Mouse (Mus musculus) monocyte, adult 2 months (primary cell): Measurements from ENCODE around the gene Pam.
"Not testable (repeated sequence)": the region's sequence is repeated elsewhere in the genome, so short reads cannot be mapped to it uniquely, and the experiment has no call there.

Source experiments
- DNase-seq, 2 experiments: peaks; one replicate each; pipeline ENCODE4 v3.0.0; 2022; ENCODE audit warnings: low spot score in 2 of 2, low read depth in 1 of 2

The Pam gene

DNA sequence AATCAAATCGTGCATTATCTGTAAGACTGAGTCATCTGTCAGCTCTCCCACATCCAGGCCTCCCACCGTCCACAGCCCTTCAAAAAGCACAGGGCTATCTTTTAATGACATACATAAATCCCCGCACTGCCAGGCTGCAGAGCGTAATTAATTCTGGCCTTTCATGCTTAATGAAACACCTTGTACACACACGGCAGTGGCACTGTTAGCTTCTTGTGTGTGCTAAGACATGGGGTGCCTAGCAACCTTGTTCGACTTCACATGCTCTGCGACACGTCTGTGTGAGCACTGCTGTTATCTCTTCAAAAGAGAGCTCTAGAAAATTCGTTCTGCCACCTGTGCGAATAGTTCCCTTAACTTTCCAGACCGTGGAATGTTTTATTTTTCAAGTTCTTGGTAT is 120.5 kb downstream of the Pam start:
- DNase-seq: no peak

DNA sequence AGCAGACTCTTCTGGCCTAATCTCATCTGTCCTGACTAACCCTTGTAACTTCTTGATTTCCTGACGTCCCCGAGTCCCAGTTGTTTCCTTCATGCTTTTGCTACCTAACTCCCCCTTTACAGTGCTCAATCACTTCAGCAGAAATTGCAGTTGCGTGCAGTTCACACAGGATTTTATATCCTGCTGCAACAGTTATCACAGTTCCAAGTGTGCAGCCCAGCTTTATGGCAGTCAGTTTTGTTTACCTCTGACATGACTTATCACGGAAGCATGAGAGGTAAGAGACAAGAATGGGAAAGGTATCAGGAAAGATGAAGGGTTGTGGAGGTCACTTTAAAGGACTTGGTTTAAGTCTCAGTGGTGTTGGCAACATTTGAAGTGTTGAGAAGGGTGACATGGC is 125.7 kb downstream of the Pam start:
- no peak for DNase-seq

DNA sequence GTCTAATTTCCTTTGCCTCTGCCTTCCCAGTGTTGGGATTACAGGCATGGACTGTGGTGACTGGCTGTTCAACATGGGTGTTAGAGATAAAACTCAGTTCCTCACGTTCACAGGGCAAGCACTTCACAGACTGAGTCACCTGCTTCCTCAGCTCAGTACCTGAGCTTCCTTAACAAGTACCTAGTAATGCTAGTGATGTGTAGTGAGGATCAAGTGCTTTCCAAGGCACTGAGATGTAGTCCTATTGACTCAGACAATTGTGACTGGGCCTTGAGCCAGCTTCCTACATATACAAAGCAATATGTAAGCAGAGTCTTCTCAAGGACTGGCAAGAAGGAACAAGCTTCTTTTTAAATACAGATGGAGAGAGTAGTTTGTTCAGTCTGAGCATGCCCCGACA is 131.7 kb downstream of the Pam start:
- no peak for DNase-seq

DNA sequence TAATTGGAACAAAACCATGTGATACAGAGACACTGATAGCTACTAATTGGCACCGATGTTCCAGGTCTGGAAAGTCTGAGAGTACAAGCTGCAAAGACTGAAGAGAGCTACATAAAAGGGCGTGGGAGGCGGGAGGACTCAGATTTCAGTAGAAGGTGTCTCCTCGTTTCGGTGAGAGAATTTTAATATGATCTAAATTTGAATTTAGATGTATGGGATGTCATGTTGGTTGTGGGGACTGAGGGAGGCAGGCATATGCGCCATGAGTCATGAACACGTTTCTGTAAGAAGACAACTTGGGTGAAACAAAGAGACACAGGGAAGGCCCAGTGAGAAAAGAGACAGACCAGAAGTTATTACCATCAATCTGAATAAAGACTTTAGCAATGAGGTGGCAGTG is 133.3 kb downstream of the Pam start:
- no peak for DNase-seq

DNA sequence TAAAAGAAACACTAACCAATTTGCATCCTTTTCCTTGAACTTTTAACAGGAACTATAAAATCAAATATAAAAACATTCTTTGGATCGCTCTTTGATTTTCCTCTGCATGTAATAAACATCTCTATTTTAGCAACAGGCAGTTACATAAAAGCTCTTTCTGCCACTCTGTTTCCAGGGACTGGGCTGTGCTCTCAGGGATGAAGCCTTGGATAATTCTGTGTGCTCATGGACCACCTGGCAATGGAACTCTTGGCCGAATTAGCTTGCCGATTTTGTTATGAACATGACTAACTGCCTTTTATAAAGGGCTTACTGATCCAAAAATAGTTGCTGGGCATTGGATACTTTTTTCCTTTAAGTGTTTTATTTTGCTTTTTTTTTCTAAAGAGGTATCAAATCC is 134.8 kb downstream of the Pam start:
- DNase-seq: no peak

DNA sequence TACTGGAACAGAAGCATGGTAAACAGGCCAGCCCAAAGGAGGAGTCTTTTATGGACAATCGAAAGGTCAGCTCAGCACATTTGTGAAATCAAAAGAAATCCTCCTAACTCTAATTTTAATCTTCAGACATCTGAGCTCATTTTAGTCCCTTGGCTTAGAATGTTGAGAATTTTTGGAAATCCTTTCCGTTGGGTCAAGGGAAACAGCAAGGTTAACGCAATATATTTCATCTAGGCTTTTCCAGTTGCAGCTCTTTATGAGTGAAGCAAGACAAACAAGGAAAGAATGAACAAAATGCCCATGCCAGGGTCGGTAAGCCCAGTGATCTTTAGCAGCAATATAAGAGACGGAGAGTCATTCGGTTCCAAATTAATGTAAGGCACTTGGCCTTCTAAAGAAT is 135.3 kb downstream of the Pam start:
- DNase-seq: no peak

DNA sequence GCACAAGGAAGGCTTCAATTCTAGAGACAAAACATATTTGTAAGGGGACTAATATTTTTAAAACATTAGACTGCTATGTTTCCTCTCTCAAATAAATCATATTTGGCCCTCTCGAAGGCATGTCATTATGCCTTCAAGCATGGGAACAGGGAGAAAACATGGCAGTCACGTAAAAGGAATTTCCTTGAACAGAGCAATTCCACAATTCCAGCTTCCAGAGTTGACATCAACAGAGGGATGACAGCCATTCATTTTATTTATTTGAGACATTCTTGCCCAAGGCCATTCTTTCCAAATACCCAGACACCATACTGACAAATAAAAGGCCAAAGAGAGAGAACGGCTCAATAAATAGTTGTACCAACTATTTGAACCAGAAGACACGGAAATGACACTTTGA is 136.7 kb downstream of the Pam start:
- no peak for DNase-seq

DNA sequence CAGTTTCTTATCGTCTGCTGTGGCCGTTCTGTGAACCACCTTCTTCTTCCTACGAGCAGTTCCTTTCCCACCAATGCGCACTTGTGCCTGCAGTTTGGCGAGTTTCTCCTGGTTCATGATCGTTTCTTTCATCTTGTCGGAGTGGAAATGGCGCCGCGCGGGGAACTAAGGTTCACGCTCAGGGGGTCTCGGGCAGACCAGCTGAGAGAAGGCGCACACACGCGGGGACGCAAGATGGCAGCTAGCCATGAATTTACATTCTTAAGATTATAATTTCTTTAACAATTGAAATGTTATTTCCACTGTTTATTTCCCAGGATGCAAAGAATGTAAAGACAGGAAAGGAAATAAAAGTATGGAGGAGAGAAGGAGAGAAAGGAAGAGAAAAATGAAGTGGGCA is 146.2 kb downstream of the Pam start:
- DNase-seq: not testable (repeated sequence)

DNA sequence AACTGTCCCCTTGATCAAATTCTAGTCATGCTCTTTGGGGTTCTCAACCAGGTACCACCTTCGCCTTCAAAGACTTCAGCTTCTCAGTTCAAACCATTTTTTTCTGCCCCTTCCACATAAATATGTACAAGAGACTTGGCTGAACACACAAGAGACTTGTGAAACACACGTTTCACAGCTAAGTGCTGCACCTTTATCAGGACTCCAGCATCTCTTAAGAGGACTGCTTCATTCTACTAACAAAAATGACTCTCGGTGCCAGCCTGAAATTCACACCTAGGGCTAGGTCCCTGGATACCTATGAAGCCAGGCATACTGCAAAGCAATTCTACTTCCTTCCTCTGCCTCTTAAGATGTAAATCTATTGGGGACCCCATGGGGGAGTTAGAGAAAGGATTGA is 148.3 kb downstream of the Pam start:
- DNase-seq: no peak

DNA sequence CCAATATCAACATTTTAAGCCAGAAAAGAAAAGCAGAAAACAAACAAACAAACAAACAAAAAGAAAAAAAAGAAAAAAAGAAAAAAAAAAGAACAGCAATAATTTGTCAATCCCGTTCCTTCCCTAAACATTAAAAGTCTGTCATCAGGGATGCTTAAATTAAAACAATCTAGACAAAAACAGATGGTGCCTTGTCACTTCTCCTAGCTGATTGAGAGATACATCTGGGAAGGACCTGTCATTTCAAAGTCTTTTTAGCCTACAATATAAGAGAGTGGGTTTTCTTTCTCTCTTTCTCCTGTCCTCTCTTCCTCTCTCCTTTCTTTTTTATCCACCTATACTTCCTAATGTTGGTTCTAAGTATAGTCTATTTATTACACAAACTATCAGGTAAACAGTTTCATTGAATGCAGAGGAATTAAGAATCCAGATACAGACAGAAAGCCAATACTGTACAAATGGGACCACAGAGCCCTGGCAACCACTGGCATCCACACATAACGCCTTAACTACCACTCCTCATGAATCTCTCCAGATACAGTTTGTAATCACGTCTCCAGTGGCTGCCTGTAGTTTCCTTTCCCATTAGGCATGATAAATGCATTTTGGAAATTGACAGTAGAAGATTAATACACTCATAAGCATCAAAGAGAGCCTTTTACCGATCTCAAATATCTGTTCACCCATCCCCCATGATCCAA is 151.4 kb downstream of the Pam start:
- DNase-seq: no peak

DNA sequence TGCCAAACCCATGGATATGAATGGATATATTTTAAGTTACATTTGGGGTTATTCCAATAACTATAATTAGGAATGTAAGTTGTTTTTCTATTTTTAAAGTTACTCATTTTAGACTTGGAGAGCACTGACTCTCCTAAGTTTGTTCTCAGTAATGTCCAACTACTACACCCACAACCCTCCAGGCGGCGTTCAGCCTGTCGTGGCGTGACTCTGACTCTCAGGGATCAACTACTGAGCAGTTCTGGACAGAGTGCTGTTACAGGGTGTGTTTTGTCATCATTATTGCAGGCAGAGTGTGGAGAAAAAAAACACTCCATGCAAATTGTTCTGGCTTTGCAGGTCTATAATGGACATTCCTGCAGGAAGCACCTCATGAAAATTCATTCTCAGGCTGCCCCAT is 152.0 kb downstream of the Pam start:
- no peak for DNase-seq

DNA sequence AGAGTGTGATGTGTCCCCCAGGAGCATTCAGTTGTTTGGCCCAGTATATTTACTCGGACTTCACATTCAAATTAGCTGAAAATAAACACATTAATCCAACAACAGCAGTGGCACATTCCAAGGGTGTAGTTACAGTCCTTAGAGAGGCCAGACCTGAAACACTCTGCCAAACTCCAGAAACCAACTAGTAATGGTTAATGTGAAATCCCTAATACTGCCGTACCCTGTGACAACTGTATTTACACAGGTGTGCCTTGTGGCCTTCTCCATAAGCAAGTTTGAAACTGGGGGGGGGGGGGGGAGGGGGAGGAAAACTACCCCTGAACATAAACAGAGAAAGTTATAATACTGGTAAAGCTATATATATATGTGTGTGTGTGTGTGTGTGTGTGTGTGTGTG is 152.5 kb downstream of the Pam start:
- DNase-seq: no peak

DNA sequence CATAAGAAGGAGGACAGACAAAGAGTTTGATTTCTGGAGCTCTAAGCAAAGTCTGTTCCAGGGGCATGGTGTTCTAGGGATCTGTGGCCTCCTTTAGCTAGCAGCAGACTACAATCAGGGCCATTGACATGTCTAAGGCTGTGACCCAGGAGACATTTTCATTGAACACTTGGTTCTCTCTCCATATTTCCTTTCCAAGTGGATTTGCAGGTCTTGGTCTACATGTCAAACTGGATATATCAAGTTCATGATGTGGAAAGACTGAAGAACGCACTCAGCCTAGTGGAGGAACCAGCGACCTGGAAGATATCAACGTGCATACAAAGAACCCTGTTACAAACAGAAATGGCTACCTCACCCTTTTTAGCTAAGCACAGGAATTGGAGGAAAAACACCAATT is 156.9 kb downstream of the Pam start:
- no peak for DNase-seq

DNA sequence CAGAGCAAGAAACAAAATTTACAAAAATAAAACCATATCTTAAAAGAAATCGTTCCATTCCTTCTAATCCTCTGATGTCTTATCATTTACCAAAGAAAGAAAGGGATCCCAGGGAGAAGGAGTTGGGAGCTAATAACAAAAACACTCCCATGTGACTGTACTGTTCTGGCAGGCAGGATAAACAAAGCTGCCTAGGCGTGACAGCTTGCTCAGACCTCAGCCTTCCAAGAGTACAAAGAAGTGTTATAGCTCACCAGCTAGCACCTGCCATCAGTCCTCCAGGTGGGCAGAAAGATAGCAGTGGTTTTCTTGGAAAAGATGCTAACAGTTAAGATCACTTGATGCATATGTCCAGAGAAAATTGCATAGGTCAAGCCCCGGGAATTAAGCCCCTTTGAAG is 157.4 kb downstream of the Pam start:
- no peak for DNase-seq

DNA sequence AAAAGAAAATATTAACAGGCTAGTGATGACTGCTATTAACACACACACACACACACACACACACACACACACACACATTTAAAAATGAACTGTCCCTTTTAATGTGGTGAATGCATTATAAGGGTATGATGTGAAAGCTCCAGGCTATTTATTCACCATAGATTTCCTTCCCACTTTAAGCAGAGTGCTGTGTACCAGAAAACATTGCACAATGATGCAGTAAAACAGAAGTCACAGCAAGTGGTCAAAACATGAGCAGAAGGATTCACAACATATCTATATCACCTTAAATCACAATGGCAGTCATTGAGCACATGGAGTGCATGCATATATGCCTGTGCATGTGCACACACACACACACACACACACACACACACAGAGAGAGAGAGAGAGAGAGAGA is 160.5 kb downstream of the Pam start:
- DNase-seq: no peak

DNA sequence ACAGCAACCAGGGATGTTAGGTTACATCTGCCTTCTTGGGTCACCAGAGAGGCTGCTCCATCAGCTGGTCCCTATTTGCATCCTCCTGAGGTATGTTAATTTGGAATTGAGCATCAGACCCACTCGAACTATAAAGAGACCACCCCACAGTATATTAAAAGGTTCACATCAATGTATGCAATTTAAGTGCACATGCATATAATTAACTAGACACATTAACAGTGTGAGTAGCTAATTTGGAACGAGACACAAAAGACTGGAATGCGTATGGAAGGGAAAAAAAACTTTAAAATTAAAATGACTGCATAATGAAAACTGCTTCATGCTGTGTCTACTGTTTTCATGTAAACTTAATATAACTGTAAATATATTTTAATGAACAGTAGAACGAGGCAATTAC is 164.2 kb downstream of the Pam start:
- DNase-seq: no peak

DNA sequence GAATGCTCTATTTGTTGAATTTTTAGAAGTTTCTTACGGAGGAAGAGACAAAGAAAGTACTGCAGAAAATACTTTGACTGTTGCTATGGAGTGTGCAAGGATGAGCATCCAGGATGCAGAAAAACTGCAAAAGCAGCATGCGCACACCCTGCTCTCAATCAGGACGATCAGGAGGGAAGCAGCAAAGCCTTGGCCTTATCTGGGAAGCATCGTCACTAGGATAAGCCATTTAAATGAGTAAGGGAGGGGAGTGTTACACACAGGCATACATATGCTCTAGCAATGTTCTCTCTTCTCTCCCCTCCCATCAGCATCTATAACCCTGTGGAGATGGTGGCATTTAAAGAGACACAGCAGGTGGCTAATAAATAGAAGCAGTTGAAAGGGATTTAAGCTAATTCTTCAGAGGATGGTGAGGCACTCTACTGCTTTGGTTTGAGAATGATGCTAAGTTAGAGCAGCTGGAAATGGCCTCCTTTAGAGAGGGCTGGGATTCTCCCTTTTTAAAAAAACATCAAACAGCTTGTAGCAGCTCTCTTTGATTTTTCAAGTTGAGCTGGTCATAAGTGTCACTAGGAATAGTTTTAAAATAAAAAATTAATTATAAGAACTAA is 165.9 kb downstream of the Pam start:
- no peak for DNase-seq

DNA sequence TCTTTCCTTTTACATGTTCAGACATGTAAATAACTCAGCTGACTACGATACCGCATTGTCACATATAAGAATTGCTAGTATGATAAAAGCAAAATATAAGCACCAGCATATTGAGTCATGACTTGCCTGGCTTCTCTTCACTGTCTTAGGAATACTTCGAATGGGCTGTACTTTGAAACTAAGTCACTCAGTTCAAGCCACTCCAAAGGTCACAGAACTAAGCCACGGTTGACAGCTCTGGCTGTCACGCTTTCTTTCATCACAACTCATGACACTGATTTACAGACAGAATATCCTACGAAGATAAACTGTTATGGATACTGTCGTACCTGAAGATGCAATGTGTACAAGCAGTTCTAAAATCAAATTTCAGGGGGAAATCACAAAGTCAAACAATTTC is 168.7 kb downstream of the Pam start:
- no peak for DNase-seq

DNA sequence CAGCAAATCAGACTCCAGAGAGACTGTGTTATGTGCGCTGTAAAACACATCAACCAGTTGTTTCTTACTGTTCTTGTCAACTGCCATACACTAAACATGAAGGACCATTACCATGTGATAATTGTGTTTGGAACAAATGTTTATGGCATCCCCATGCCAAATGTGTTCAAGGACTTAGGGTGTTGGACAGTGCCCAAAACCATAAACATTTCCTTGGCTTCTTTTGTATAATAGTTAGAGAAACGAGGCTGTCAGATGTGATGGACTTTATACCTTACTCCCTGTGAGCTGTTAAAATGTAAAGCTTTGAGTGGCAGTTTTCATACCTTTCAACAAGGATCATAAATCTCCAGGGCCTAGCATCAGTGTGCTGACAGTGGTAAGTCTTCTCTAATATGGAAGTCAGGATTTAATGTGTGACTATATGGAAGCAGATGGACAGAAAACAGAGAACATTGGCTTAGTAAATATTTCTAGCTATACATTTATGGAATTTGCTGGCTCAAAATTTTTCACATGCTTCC is 169.4 kb downstream of the Pam start:
- no peak for DNase-seq

DNA sequence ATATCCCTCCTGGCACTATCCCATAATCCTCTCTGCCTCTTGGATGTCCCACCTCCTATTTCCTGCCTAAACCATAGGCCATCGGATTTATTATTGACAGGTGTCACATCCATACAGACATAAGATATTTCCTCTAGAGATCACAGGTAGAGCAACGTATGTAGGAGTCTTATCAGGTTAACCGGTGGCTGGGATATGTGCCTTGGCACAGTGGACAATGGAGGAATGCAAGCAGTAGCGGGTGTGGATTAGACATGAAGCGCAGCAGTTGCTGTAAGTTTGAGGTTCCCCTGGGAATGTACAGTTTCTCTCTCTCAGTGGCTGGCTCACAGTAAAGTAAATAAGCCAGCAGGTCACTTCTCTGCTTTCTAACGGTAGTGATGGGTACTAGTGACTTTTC is 173.1 kb downstream of the Pam start:
- no peak for DNase-seq

DNA sequence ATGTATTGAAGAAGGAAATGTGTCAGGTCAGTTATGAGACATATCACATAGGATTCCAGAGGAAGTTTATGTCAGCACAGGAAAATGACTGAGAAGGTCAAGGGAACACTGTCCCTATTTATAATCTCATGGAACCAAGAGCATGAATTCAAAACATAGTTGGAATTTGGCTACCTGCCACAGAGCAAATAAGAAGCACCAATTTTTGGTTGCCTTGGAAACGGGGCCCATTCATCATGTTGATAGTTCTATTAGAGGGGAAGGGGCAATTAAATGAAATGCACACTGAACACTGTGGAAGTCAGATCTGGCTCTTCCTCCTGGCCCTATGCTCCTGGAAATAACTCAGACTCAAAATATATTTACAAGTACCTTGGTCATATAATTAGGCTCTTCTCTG is 173.6 kb downstream of the Pam start:
- DNase-seq: no peak

DNA sequence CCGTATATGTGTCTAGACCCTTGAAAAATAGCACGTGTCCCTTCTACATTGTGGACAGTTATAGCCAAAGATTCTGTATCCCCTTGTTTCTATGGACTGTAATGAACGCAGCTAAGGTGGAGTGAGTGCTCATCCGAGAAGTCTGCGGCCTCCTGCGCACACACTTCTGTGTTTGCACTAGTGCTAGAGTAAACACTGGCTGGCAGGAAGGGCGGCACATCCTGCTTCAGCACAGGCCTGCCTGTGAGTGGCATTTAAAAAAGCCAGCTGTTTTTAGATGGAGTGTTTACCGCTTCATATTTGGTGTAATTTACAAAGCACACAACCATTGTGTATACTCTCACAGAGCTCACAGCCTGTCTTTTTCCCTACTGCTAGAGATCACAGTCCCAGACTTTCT is 177.0 kb downstream of the Pam start:
- no peak for DNase-seq

DNA sequence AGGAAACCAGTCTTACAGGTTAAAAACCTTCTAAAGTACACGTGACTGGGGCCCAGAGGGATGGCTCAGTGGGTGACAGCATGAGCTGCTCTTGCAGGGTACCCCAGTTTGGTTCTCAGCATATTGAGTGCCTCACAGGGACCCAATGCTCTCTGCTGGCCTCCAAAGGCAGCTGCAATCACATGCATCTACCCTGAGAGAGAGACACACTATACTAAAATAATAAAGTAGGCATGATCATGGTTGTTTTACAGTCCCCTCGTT is 178.5 kb downstream of the Pam start:
- DNase-seq: no peak
